Mouse (Mus musculus): ENCODE measurements at regions not wholly inside any gene's neighbourhood (a gene's known extent, or its start where the extent isn't known, plus 50 kb on each side); places are given as distances from the start of the nearest gene placed in this dataset.
"Not testable (repeated sequence)": the region's sequence is repeated elsewhere in the genome, so short reads cannot be mapped to it uniquely, and the experiment has no call there.

GRCm38 (mm10) chr1:94582526-94582925, 530.2 kb upstream of the Pdcd1 start:
- no peak for DNase-seq (ENCODE audit: low read depth, low spot score)

- DNase-seq (ENCODE audit: low read depth, low spot score): no peak
These were observed 529.5 kb upstream of the Pdcd1 start for GRCm38 (mm10) chr1:94581650-94582405.

- DNase-seq (ENCODE audit: low read depth, low spot score): no peak
These were observed 480.6 kb upstream of the Pdcd1 start for GRCm38 (mm10) chr1:94532773-94533541.

GRCm38 (mm10) chr1:94504080-94504520, 451.7 kb upstream of the Pdcd1 start:
- no peak for DNase-seq (ENCODE audit: low read depth, low spot score)

- DNase-seq (ENCODE audit: low read depth, low spot score): no peak
These were observed 451.2 kb upstream of the Pdcd1 start for GRCm38 (mm10) chr1:94503379-94504079.

- DNase-seq (ENCODE audit: low read depth, low spot score): no peak
These were observed 449.9 kb upstream of the Pdcd1 start for GRCm38 (mm10) chr1:94502066-94502861.

GRCm38 (mm10) chr1:94496992-94497391, 444.6 kb upstream of the Pdcd1 start:
- DNase-seq (ENCODE audit: low read depth, low spot score): no peak

- DNase-seq (ENCODE audit: low read depth, low spot score): no peak
These were observed 444.0 kb upstream of the Pdcd1 start for GRCm38 (mm10) chr1:94496341-94496740.

- no peak for DNase-seq (ENCODE audit: low read depth, low spot score)
These were observed 434.7 kb upstream of the Pdcd1 start for GRCm38 (mm10) chr1:94487062-94487461.

GRCm38 (mm10) chr1:94469834-94470233, 417.5 kb upstream of the Pdcd1 start:
- DNase-seq (ENCODE audit: low read depth, low spot score): not testable (repeated sequence)

GRCm38 (mm10) chr1:94423731-94424130, 371.4 kb upstream of the Pdcd1 start:
- DNase-seq (ENCODE audit: low read depth, low spot score): no peak

- no peak for DNase-seq (ENCODE audit: low read depth, low spot score)
These were observed 360.7 kb upstream of the Pdcd1 start for GRCm38 (mm10) chr1:94413043-94413442.

GRCm38 (mm10) chr1:94366606-94367005, 314.3 kb upstream of the Pdcd1 start:
- DNase-seq (ENCODE audit: low read depth, low spot score): no peak

- peak; percentile 50 for DNase-seq (ENCODE audit: low read depth, low spot score)
These were observed 304.6 kb upstream of the Pdcd1 start for GRCm38 (mm10) chr1:94356996-94357395.

GRCm38 (mm10) chr1:94355873-94356272, 303.5 kb upstream of the Pdcd1 start:
- DNase-seq (ENCODE audit: low read depth, low spot score): no peak

- DNase-seq (ENCODE audit: low read depth, low spot score): peak; percentile 86
These were observed 290.2 kb upstream of the Pdcd1 start for GRCm38 (mm10) chr1:94342576-94342975.

- DNase-seq (ENCODE audit: low read depth, low spot score): peak; percentile 29
These were observed 288.9 kb upstream of the Pdcd1 start for GRCm38 (mm10) chr1:94341237-94341636.

- DNase-seq (ENCODE audit: low read depth, low spot score): no peak
These were observed 265.7 kb upstream of the Pdcd1 start for GRCm38 (mm10) chr1:94318029-94318428.

- DNase-seq (ENCODE audit: low read depth, low spot score): peak; percentile 53
These were observed 246.0 kb upstream of the Pdcd1 start for GRCm38 (mm10) chr1:94298395-94298794.

- no peak for DNase-seq (ENCODE audit: low read depth, low spot score)
These were observed 220.2 kb upstream of the Pdcd1 start for GRCm38 (mm10) chr1:94272569-94272968.

GRCm38 (mm10) chr1:94263313-94263712, 211.0 kb upstream of the Pdcd1 start:
- no peak for DNase-seq (ENCODE audit: low read depth, low spot score)

All from R1 (cell line).